Mouse (Mus musculus) CH12.LX (cell line): ENCODE results near the gene Sema4a. TPM values are rescaled to one million over a fixed set of nuclear protein-coding genes. Genes with fewer than 3 reads are reported as not detected.

Experiments used
- DNase-seq: peaks from one replicate; pipeline ENCODE4 v3.0.0-alpha.2; 2013; ENCODE audit errors: extremely low read depth
- H3K27ac ChIP-seq: 2 replicates; pipeline ENCODE4 v1.5.1; 2012; ENCODE audit warnings: low read depth, mild to moderate bottlenecking, control low read depth, moderate library complexity; ENCODE audit not compliant: insufficient read depth
- H3K27me3 ChIP-seq: replicated peaks from 2 replicates; pipeline ENCODE3; 2012; ENCODE audit warnings: inconsistent platforms
- H3K36me3 ChIP-seq, 2 experiments: replicated peaks in 1 of 2; 2 replicates each; pipeline versions ENCODE3 to v1.6.1; 2012; ENCODE audit warnings: inconsistent platforms in 1 of 2, low read length in 1 of 2, mild to moderate bottlenecking in 1 of 2, mixed read lengths in 1 of 2, moderate library complexity in 1 of 2; ENCODE audit not compliant: control insufficient read depth in 1 of 2, insufficient read depth in 1 of 2
- H3K4me1 ChIP-seq, 2 experiments: 2 replicates each; pipeline ENCODE4 v1.6.1; 2012; ENCODE audit warnings: inconsistent platforms in 1 of 2, moderate library complexity in 1 of 2; ENCODE audit not compliant: insufficient read depth in 2 of 2, control insufficient read depth in 1 of 2
- H3K4me2 ChIP-seq: 2 replicates; pipeline ENCODE4 v1.6.1; 2012; ENCODE audit warnings: low read depth, mild to moderate bottlenecking, control low read depth; ENCODE audit not compliant: poor library complexity, insufficient read depth, severe bottlenecking
- H3K4me3 ChIP-seq, 3 experiments: fragments of 150-350 bp in 1 of 3; sonication (generic) in 1 of 3; replicated peaks in 1 of 3; 2 replicates each; pipeline versions ENCODE3 to v1.5.1; 2011 to 2012; ENCODE audit warnings: low read depth in 2 of 3, low read length in 2 of 3, mild to moderate bottlenecking in 2 of 3, moderate library complexity in 2 of 3, control low read depth in 1 of 3, improper control_type of control experiment in 1 of 3, inconsistent platforms in 1 of 3, mixed read lengths in 1 of 3; ENCODE audit not compliant: poor library complexity in 1 of 3
- H3K79me2 ChIP-seq: replicated peaks from 2 replicates; pipeline ENCODE4 v1.6.1; 2012; ENCODE audit warnings: mild to moderate bottlenecking, moderate library complexity; ENCODE audit not compliant: control insufficient read depth, poor library complexity, insufficient read depth, severe bottlenecking; ENCODE audit errors: extremely low read depth
- H3K9ac ChIP-seq: 2 replicates; pipeline ENCODE4 v1.6.1; 2012; ENCODE audit warnings: low read depth, mild to moderate bottlenecking, control low read depth, moderate library complexity; ENCODE audit not compliant: insufficient read depth
- H3K9me3 ChIP-seq: replicated peaks from 2 replicates; pipeline ENCODE3; 2012; ENCODE audit warnings: low read length, inconsistent platforms, mixed read lengths
- BHLHE40 ChIP-seq: IDR thresholded peaks from 2 replicates; pipeline ENCODE4 v1.6.1; 2011; ENCODE audit warnings: mild to moderate bottlenecking, low read depth, low read length, improper control_type of control experiment
- CHD2 ChIP-seq: IDR thresholded peaks from 2 replicates; pipeline ENCODE4 v1.6.1; 2011; ENCODE audit warnings: low read length, improper control_type of control experiment
- CTCF ChIP-seq, 2 experiments: IDR thresholded peaks in 1 of 2; conservative IDR thresholded peaks in 1 of 2; 2 replicates each; pipeline ENCODE4 v1.5.1; 2011 to 2012; ENCODE audit warnings: low read depth in 2 of 2, low read length in 2 of 2, improper control_type of control experiment in 1 of 2, inconsistent platforms in 1 of 2, mild to moderate bottlenecking in 1 of 2, moderate library complexity in 1 of 2
- E2F4 ChIP-seq: IDR thresholded peaks from 2 replicates; pipeline ENCODE4 v1.6.1; 2011; ENCODE audit warnings: low read depth, low read length, improper control_type of control experiment; ENCODE audit not compliant: insufficient replicate concordance
- ELF1 ChIP-seq: IDR thresholded peaks from 2 replicates; pipeline ENCODE4 v1.6.1; 2014; ENCODE audit warnings: low read depth, mild to moderate bottlenecking, inconsistent platforms, low read length, improper control_type of control experiment
- ETS1 ChIP-seq: conservative IDR thresholded peaks from 2 replicates; pipeline ENCODE4 v1.6.1; 2012; ENCODE audit warnings: low read depth, mild to moderate bottlenecking, inconsistent platforms, low read length, improper control_type of control experiment, moderate library complexity
- GABPA ChIP-seq: IDR thresholded peaks from 2 replicates; pipeline ENCODE4 v1.6.1; 2012; ENCODE audit warnings: low read depth, low read length, improper control_type of control experiment, inconsistent platforms; ENCODE audit not compliant: insufficient replicate concordance
- HCFC1 ChIP-seq: IDR thresholded peaks from 2 replicates; pipeline ENCODE4 v1.6.1; 2012; ENCODE audit warnings: low read depth, mild to moderate bottlenecking, inconsistent platforms, low read length, improper control_type of control experiment
- JUN ChIP-seq: IDR thresholded peaks from 2 replicates; pipeline ENCODE4 v1.6.1; 2011; ENCODE audit warnings: low read depth, mild to moderate bottlenecking, low read length, improper control_type of control experiment, moderate library complexity; ENCODE audit not compliant: insufficient read depth
- JUND ChIP-seq: conservative IDR thresholded peaks from 2 replicates; pipeline ENCODE4 v1.6.1; 2011; ENCODE audit warnings: low read depth, low read length, improper control_type of control experiment
- MAFK ChIP-seq: IDR thresholded peaks from 2 replicates; pipeline ENCODE4 v1.6.1; 2011; ENCODE audit warnings: low read length, improper control_type of control experiment; ENCODE audit not compliant: insufficient replicate concordance
- MAX ChIP-seq: IDR thresholded peaks from 2 replicates; pipeline ENCODE4 v1.6.1; 2011; ENCODE audit warnings: low read length, improper control_type of control experiment
- MAZ ChIP-seq: IDR thresholded peaks from 2 replicates; pipeline ENCODE4 v1.6.1; 2012; ENCODE audit warnings: low read depth, mild to moderate bottlenecking, inconsistent platforms, low read length, improper control_type of control experiment, moderate library complexity
- MEF2A ChIP-seq: IDR thresholded peaks from 2 replicates; pipeline ENCODE4 v1.6.1; 2014; ENCODE audit warnings: low read depth, mild to moderate bottlenecking, inconsistent platforms, low read length, improper control_type of control experiment, borderline replicate concordance
- MXI1 ChIP-seq: IDR thresholded peaks from 2 replicates; pipeline ENCODE4 v1.6.1; 2011; ENCODE audit warnings: mild to moderate bottlenecking, low read depth, low read length, improper control_type of control experiment
- MYC ChIP-seq: IDR thresholded peaks from 2 replicates; pipeline ENCODE4 v1.6.1; 2011; ENCODE audit warnings: low read depth, mild to moderate bottlenecking, improper control_type of control experiment, low read length
- NELFE ChIP-seq: IDR thresholded peaks from 2 replicates; pipeline ENCODE4 v1.6.1; 2011; ENCODE audit warnings: low read depth, low read length, improper control_type of control experiment
- NRF1 ChIP-seq: IDR thresholded peaks from 2 replicates; pipeline ENCODE4 v1.6.1; 2014; ENCODE audit warnings: low read depth, mild to moderate bottlenecking, inconsistent platforms, low read length, improper control_type of control experiment, moderate library complexity
- POLR2A ChIP-seq: IDR thresholded peaks from 2 replicates; pipeline ENCODE4 v1.6.1; 2011; ENCODE audit warnings: low read depth, mild to moderate bottlenecking, improper control_type of control experiment, low read length
- POLR2AphosphoS2 ChIP-seq: IDR thresholded peaks from 2 replicates; pipeline ENCODE4 v1.6.1; 2011; ENCODE audit warnings: low read depth, low read length, improper control_type of control experiment
- RAD21 ChIP-seq: IDR thresholded peaks from 2 replicates; pipeline ENCODE4 v1.6.1; 2011; ENCODE audit warnings: low read depth, mild to moderate bottlenecking, low read length, improper control_type of control experiment, moderate library complexity
- RCOR1 ChIP-seq: conservative IDR thresholded peaks from 2 replicates; pipeline ENCODE4 v1.6.1; 2012; ENCODE audit warnings: low read depth, mild to moderate bottlenecking, inconsistent platforms, low read length, improper control_type of control experiment
- SIN3A ChIP-seq: IDR thresholded peaks from 2 replicates; pipeline ENCODE4 v1.6.1; 2012; ENCODE audit warnings: low read length, improper control_type of control experiment, inconsistent platforms
- SMC3 ChIP-seq: IDR thresholded peaks from 2 replicates; pipeline ENCODE4 v1.6.1; 2011; ENCODE audit warnings: low read depth, low read length, improper control_type of control experiment
- TBP ChIP-seq: conservative IDR thresholded peaks from 2 replicates; pipeline ENCODE4 v1.6.1; 2011; ENCODE audit warnings: low read depth, low read length, improper control_type of control experiment
- TCF12 ChIP-seq: IDR thresholded peaks from 2 replicates; pipeline ENCODE4 v1.6.1; 2014; ENCODE audit warnings: low read depth, mild to moderate bottlenecking, inconsistent platforms, low read length, improper control_type of control experiment
- UBTF ChIP-seq: IDR thresholded peaks from 2 replicates; pipeline ENCODE4 v1.6.1; 2012; ENCODE audit warnings: low read depth, mild to moderate bottlenecking, inconsistent platforms, low read length, improper control_type of control experiment, moderate library complexity
- USF1 ChIP-seq: IDR thresholded peaks from 2 replicates; pipeline ENCODE4 v1.6.1; 2014; ENCODE audit warnings: low read depth, mild to moderate bottlenecking, inconsistent platforms, low read length, improper control_type of control experiment
- USF2 ChIP-seq: conservative IDR thresholded peaks from 2 replicates; pipeline ENCODE4 v1.6.1; 2011; ENCODE audit warnings: low read depth, low read length, improper control_type of control experiment
- ZC3H11A ChIP-seq: IDR thresholded peaks from 2 replicates; pipeline ENCODE4 v1.6.1; 2012; ENCODE audit warnings: low read depth, mild to moderate bottlenecking, inconsistent platforms, low read length, improper control_type of control experiment
- ZKSCAN1 ChIP-seq: IDR thresholded peaks from 2 replicates; pipeline ENCODE4 v1.6.1; 2012; ENCODE audit warnings: low read depth, inconsistent platforms, low read length, improper control_type of control experiment, borderline replicate concordance
- ZMIZ1 ChIP-seq: IDR thresholded peaks from 2 replicates; pipeline ENCODE4 v1.6.1; 2012; ENCODE audit warnings: low read depth, mild to moderate bottlenecking, inconsistent platforms, low read length, improper control_type of control experiment
- ZNF384 ChIP-seq: IDR thresholded peaks from 2 replicates; pipeline ENCODE4 v1.6.1; 2012; ENCODE audit warnings: low read depth, low read length, improper control_type of control experiment, inconsistent platforms
- dilution Hi-C: fragments of 300-500 bp; cut with MboI; formaldehyde crosslinking; loops from 2 replicates; pipeline ENCODE4 v1.14.3; 2020; ENCODE audit warnings: low sequenced_read_pairs; ENCODE audit not compliant: extremely low pct_unique_long_range_greater_than_20kb, extremely low pct_ligation_motif_present
- in situ Hi-C: fragments of 300-500 bp; cut with MboI; formaldehyde crosslinking; loops from 3 replicates; pipeline ENCODE4 v1.14.3; 2019; ENCODE audit warnings: low sequenced_read_pairs, low pct_ligation_motif_present, low pct_unique_long_range_greater_than_20kb, mixed read lengths
- polyA plus RNA-seq: library from polyadenylated mRNA; unstranded; fragments of >175 nt; gene quantifications from 2 replicates; pipeline ENCODE4 v1.2.1, GENCODE M21; 2012; ENCODE audit warnings: low read depth; ENCODE audit not compliant: insufficient read length
- total RNA-seq, 2 experiments: library from RNA; depleted of rRNA; stranded (reverse); fragments of 300-350 nt in 1 of 2; fragments of >200 nt in 1 of 2; gene quantifications; 2 replicates each; pipeline ENCODE4 v1.2.3; 2012 to 2014

The Sema4a gene
- total and polyA plus RNA-seq, 3 experiments: 3.5 to 7.1 (median 4.7) TPM

- Histone ChIP-seq H3K4me1 (peaks cover 8 to 44% of the 10 kb centered on the region in 2 experiments), H3K79me2 (peaks cover 24% of the 10 kb centered on the region; the same call in 1 of the 2 replicates), H3K36me3 (peaks cover 15 to 56% of the 10 kb centered on the region in 2 experiments), H3K4me2 (no peak overlapping the region)
- dilution Hi-C loops: no loop called here
- TF ChIP-seq SIN3A (0 out of 2 replicates have a peak, but pooled peaks have one; percentile 1), POLR2A (no peak)
- TF ChIP-seq, all 38 proteins: peak for 1
- Histone ChIP-seq H3K9me3 (no peaks in the 10 kb centered on the region), H3K9ac (no peak overlapping the region), H3K27me3 (no peaks in the 10 kb centered on the region), H3K4me3 (no peak overlapping the region), H3K27ac (no peak overlapping the region)
- DNase-seq: no peak
- in situ Hi-C loops: loop anchor here (5.0 kb wide), 2 partner anchors 55 to 115 kb away; partner anchors contain the start of gene Sema4a
Measured at GRCm38 (mm10) chr3:88407529-88407928, 53.5 kb downstream of the Sema4a start.

GRCm38 (mm10) chr3:88407090-88407489, 53.9 kb downstream of the Sema4a start:
- H3K9ac ChIP-seq: no peak overlapping the region
- H3K4me1 ChIP-seq: peaks cover 8 to 49% of the 10 kb centered on the region in 2 experiments
- dilution Hi-C loops (no loop called here), in situ Hi-C loops (loop anchor here (5.0 kb wide), 2 partner anchors 55 to 115 kb away; partner anchors contain the start of gene Sema4a)
- H3K27me3 ChIP-seq: no peaks in the 10 kb centered on the region
- no peak overlapping the region for H3K4me2 ChIP-seq
- DNase-seq: peak; percentile 87
- no peak overlapping the region for H3K4me3 ChIP-seq
- H3K9me3 ChIP-seq: no peaks in the 10 kb centered on the region
- H3K79me2 ChIP-seq: peaks cover 25% of the 10 kb centered on the region; the same call in 1 of the 2 replicates
- no peak overlapping the region for H3K27ac ChIP-seq
- peaks cover 12 to 56% of the 10 kb centered on the region in 2 experiments for H3K36me3 ChIP-seq
- TF ChIP-seq JUND (no peak), HCFC1 (no peak), ZKSCAN1 (no peak), USF2 (no peak), USF1 (no peak), RCOR1 (no peak), SIN3A (peak; percentile 51; the same call in 1 of the 2 replicates), BHLHE40 (peak; percentile 88), MYC (peak; percentile 89), MEF2A (no peak), MAZ (no peak), RAD21 (peak; percentile 97), TBP (no peak), CTCF (conservative IDR thresholded peaks at IDR 0.05 in 1 of 2, IDR thresholded peaks at IDR 0.05 in 1 of 2; ENCODE audit: low read depth in 2 of 2, low read length in 2 of 2) (peak; percentile 82 to 97), MAFK (no peak), NRF1 (no peak), CHD2 (no peak), UBTF (no peak), MXI1 (peak; percentile 82), ETS1 (no peak), ZC3H11A (peak; percentile 28; the same call in 1 of the 2 replicates), MAX (peak; percentile 85), ELF1 (no peak), ZNF384 (no peak), GABPA (no peak), TCF12 (no peak), JUN (no peak), NELFE (no peak), POLR2AphosphoS2 (no peak), E2F4 (no peak), ZMIZ1 (no peak), SMC3 (peak; percentile 88)
